Mouse (Mus musculus): Measurements from ENCODE around the gene Rexo5. TPM values are rescaled to one million over a fixed set of nuclear protein-coding genes. Genes with fewer than 3 reads are reported as not detected.

Gene Rexo5
- polyA plus RNA-seq (2016; fragmentation: Nextera tagmentation; extraction: Ambion mirVana): 28.3 and 33.0 TPM in 2 replicates

GRCm38 (mm10) chr7:119793586-119794250, at the start of gene Rexo5, which contains the start of gene Eri2:
Gene Rexo5 (plus strand): TSS chr7:119794006.
Gene Eri2 (minus strand): TSS chr7:119794058.
- Histone ChIP-seq H3K9ac (peak within 1 kb of the TSS; percentile 75), H3K4me2 (replicated peaks) (peak within 1 kb of the TSS; percentile 77), H3K27ac (peak within 1 kb of the TSS; percentile 70), H3K9me3 (no peaks in the 10 kb centered on the region), H3K27me3 (no peaks in the 10 kb centered on the region), H3K36me3 (peaks cover 9% of the 10 kb centered on the region), H3K4me3 (peak within 1 kb of the TSS; percentile 64), H3K4me1 (0 out of 2 replicates have a peak, but pooled peaks cover 3% of the 10 kb centered on the region)
- peak; percentile 99 for ATAC-seq (ENCODE audit: insufficient number of reproducible peaks, insufficient read depth, low FRiP score, low TSS enrichment)
- under 1% methylated on average over 53 of the region's 53 CpGs for WGBS

DNA sequence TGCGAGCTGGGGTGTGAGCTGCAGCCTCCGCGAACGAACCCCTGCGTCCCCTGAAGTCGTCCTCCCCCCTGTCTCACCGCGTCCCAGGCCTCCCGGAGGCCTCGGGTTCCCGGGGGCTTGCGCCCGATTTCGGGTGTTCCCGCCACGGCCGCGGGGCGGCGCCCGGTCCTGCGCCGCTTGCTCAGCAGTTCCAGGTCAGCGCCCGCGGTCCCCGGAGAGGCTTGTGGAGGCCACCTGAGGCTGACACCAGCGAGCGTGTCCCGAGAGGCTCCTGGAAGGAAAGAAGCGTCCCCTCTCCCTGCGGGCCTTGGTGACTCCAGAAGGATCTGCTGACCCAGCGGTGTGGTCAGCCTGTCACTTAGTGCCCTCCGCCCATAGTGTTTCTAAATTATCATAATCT, 49.5 kb upstream of the Rexo5 start:
- no peaks in the 10 kb centered on the region for H3K36me3 ChIP-seq
- H3K4me3 ChIP-seq: 0 out of 2 replicates have a peak overlapping the region, but pooled peaks have one; percentile 7
- no peaks in the 10 kb centered on the region for H3K4me1 ChIP-seq
- H3K4me2 ChIP-seq (replicated peaks): peak overlapping the region; percentile 31
- H3K9me3 ChIP-seq: no peaks in the 10 kb centered on the region
- H3K27ac ChIP-seq: no peak overlapping the region
- H3K27me3 ChIP-seq: 0 out of 2 replicates have a peak, but pooled peaks cover 2% of the 10 kb centered on the region
- no peak overlapping the region for H3K9ac ChIP-seq
- no peak for ATAC-seq (ENCODE audit: insufficient number of reproducible peaks, insufficient read depth, low FRiP score, low TSS enrichment)
- 7% methylated on average over 34 of the region's 34 CpGs for WGBS

DNA sequence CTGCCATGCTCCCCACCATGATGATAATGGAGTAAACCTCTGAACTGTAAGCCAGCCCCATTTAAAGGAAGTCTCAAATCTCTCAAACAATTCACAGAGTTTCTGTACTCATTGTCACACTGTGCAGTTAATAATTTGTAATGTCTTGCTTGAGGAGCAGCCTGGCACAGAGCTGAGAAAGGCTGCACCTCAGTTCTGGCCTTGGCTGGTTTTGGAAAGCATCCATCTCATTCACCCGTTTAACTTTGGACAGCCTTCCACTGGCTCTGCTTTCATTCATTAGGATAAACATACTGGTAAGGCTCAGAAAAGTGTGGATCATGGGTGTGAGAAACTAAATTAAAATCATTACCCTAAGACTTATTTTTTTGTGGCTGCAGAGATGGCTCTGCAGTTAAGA, 47.9 kb upstream of the Rexo5 start:
- H3K27ac ChIP-seq: no peak overlapping the region
- no peak for ATAC-seq (ENCODE audit: insufficient number of reproducible peaks, insufficient read depth, low FRiP score, low TSS enrichment)
- 0 out of 2 replicates have a peak, but pooled peaks cover 2% of the 10 kb centered on the region for H3K27me3 ChIP-seq
- no peaks in the 10 kb centered on the region for H3K36me3 ChIP-seq
- H3K4me1 ChIP-seq: no peaks in the 10 kb centered on the region
- no peaks in the 10 kb centered on the region for H3K9me3 ChIP-seq
- no peak overlapping the region for H3K9ac ChIP-seq
- no peak overlapping the region for H3K4me2 ChIP-seq (replicated peaks)
- no peak overlapping the region for H3K4me3 ChIP-seq
- 84% methylated on average over 1 of the region's 1 CpGs for WGBS

GRCm38 (mm10) chr7:119748761-119749160, 45.0 kb upstream of the Rexo5 start:
- no peak for ATAC-seq (ENCODE audit: insufficient number of reproducible peaks, insufficient read depth, low FRiP score, low TSS enrichment)
- no peaks in the 10 kb centered on the region for H3K36me3 ChIP-seq
- 75% methylated on average over 1 of the region's 2 CpGs for WGBS

DNA sequence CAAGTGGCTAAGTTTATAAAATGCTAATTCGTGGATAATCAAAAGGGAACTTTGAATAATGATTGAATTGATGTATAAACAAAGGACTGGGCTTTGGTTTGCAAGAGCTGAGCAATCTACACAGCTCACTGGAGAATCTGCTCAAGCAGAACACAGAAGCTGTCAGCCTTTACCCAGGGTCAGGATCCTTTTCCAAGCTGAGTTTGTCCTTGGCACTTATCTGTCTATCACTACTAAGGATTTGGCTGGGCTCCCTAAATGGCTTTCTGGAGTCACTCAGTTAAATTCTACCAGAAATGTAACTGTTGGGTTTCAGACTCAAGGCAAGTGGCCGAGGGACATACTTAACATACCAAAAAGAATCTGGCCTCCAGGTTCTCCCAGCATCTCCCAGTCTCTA, 43.9 kb upstream of the Rexo5 start:
- Histone ChIP-seq H3K4me3 (no peak overlapping the region), H3K4me2 (replicated peaks) (no peak overlapping the region), H3K27me3 (no peaks in the 10 kb centered on the region), H3K9me3 (no peaks in the 10 kb centered on the region), H3K36me3 (no peaks in the 10 kb centered on the region), H3K27ac (no peak overlapping the region), H3K9ac (no peak overlapping the region), H3K4me1 (no peaks in the 10 kb centered on the region)
- WGBS: 58% methylated on average over 2 of the region's 2 CpGs
- no peak for ATAC-seq (ENCODE audit: insufficient number of reproducible peaks, insufficient read depth, low FRiP score, low TSS enrichment)

More at GRCm38 (mm10) chr7:119748761-119749160, 45.0 kb upstream of the Rexo5 start:
- Histone ChIP-seq H3K9me3 (no peaks in the 10 kb centered on the region), H3K9ac (no peak overlapping the region), H3K4me2 (replicated peaks) (no peak overlapping the region), H3K27me3 (0 out of 2 replicates have a peak, but pooled peaks cover 2% of the 10 kb centered on the region), H3K4me3 (no peak overlapping the region), H3K27ac (no peak overlapping the region), H3K4me1 (no peaks in the 10 kb centered on the region)

- H3K4me1 ChIP-seq: no peaks in the 10 kb centered on the region
Measured at GRCm38 (mm10) chr7:119753696-119754095, 40.1 kb upstream of the Rexo5 start.

DNA sequence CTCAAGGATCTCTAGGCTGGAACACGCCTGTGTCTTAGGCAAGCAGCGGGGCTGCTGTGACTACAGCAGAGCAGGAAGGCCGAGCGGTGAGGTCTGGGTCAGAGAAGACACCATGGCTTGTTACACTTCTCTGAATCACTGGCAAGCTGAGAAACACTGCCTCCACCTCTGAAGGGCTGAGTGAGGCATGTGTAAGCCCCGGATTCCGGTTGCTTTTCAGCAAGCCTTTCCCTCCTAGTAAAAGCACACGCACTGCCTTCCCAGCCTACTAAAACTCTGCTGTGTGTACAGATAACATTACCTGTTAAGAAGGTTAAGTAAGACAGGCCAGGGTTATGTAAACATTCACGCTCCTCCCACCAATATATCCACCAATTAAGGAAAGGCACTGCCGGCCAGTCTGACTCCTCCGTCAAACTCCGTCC, 33.3 kb upstream of the Rexo5 start, which contains the start of gene Acsm3:
Acsm3 (plus strand) TSS at position 397 of the 425 bp plus-strand sequence.
- Histone ChIP-seq H3K27ac (no peak within 1 kb of the TSS), H3K27me3 (no peaks in the 10 kb centered on the region), H3K4me1 (no peaks in the 10 kb centered on the region), H3K4me3 (no peak within 1 kb of the TSS), H3K4me2 (replicated peaks) (no peak within 1 kb of the TSS), H3K9me3 (no peaks in the 10 kb centered on the region), H3K9ac (no peak within 1 kb of the TSS), H3K36me3 (no peaks in the 10 kb centered on the region)
- WGBS: 69% methylated on average over 11 of the region's 11 CpGs
- no peak for ATAC-seq (ENCODE audit: insufficient number of reproducible peaks, insufficient read depth, low FRiP score, low TSS enrichment)

More at GRCm38 (mm10) chr7:119753696-119754095, 40.1 kb upstream of the Rexo5 start:
- Histone ChIP-seq H3K27ac (no peak overlapping the region), H3K36me3 (no peaks in the 10 kb centered on the region), H3K4me3 (no peak overlapping the region), H3K9ac (no peak overlapping the region), H3K27me3 (no peaks in the 10 kb centered on the region), H3K9me3 (no peaks in the 10 kb centered on the region), H3K4me2 (replicated peaks) (no peak overlapping the region)
- 83% methylated on average over 1 of the region's 1 CpGs for WGBS
- ATAC-seq (ENCODE audit: insufficient number of reproducible peaks, insufficient read depth, low FRiP score, low TSS enrichment): no peak

- WGBS: 63% methylated on average over 4 of the region's 4 CpGs
- no peaks in the 10 kb centered on the region for H3K4me1 ChIP-seq
- H3K4me2 ChIP-seq (replicated peaks): no peak overlapping the region
- H3K27ac ChIP-seq: no peak overlapping the region
- no peak overlapping the region for H3K9ac ChIP-seq
- no peaks in the 10 kb centered on the region for H3K9me3 ChIP-seq
- ATAC-seq (ENCODE audit: insufficient number of reproducible peaks, insufficient read depth, low FRiP score, low TSS enrichment): no peak
- no peak overlapping the region for H3K4me3 ChIP-seq
- no peaks in the 10 kb centered on the region for H3K27me3 ChIP-seq
- H3K36me3 ChIP-seq: no peaks in the 10 kb centered on the region
Measured at GRCm38 (mm10) chr7:119762166-119762697, 31.6 kb upstream of the Rexo5 start.

DNA sequence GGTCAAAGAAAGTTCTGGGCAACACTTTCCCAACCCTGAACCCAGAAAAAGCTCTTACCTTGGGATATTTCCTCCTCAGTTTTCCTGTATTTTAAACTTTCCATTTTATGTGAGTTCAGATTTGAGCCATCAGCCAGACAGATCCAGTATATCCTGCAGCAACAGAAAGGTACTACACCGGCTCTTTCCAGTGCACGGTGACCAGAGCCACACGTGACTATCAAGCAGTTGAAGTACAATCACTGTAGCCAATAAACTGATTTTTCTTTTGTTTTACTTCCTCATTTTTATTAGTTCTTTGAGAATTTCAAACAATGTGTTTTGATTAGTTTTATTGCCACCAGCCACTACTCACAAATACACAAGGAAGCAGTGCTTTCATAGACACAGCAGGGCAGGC, 29.4 kb upstream of the Rexo5 start:
- Histone ChIP-seq H3K27ac (no peak overlapping the region), H3K9ac (no peak overlapping the region), H3K27me3 (no peaks in the 10 kb centered on the region), H3K4me3 (no peak overlapping the region), H3K4me1 (no peaks in the 10 kb centered on the region), H3K9me3 (no peaks in the 10 kb centered on the region), H3K4me2 (replicated peaks) (no peak overlapping the region), H3K36me3 (no peaks in the 10 kb centered on the region)
- 92% methylated on average over 3 of the region's 3 CpGs for WGBS
- no peak for ATAC-seq (ENCODE audit: insufficient number of reproducible peaks, insufficient read depth, low FRiP score, low TSS enrichment)

DNA sequence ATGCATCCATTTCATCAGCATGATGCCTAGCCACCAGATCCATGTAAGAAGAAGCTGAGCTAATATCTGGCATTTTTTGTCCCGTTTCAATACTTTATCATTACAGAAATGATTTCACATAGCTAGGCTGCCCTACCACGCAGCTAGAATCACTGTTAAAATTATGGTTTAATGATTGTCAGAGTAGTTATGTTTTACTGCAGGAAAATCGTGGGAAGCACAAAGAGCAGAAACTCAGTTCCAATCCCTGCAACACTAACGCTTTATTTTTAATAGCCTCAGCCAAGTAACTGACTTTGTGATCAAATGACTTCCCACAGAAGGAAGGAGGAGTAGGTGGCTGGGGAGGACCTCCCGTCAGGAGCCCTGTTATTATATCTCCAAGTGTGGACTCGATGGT, 26.8 kb upstream of the Rexo5 start:
- Histone ChIP-seq H3K27me3 (no peaks in the 10 kb centered on the region), H3K4me1 (no peaks in the 10 kb centered on the region), H3K4me3 (no peak overlapping the region), H3K4me2 (replicated peaks) (no peak overlapping the region), H3K36me3 (no peaks in the 10 kb centered on the region), H3K9me3 (no peaks in the 10 kb centered on the region), H3K9ac (no peak overlapping the region), H3K27ac (no peak overlapping the region)
- WGBS: 84% methylated on average over 6 of the region's 6 CpGs
- no peak for ATAC-seq (ENCODE audit: insufficient number of reproducible peaks, insufficient read depth, low FRiP score, low TSS enrichment)

GRCm38 (mm10) chr7:119769895-119770294, 23.9 kb upstream of the Rexo5 start:
- Histone ChIP-seq H3K4me1 (no peaks in the 10 kb centered on the region), H3K4me3 (no peak overlapping the region), H3K27ac (no peak overlapping the region), H3K36me3 (no peaks in the 10 kb centered on the region), H3K4me2 (replicated peaks) (no peak overlapping the region), H3K9me3 (no peaks in the 10 kb centered on the region), H3K9ac (no peak overlapping the region), H3K27me3 (no peaks in the 10 kb centered on the region)
- no peak for ATAC-seq (ENCODE audit: insufficient number of reproducible peaks, insufficient read depth, low FRiP score, low TSS enrichment)
- 92% methylated on average over 8 of the region's 8 CpGs for WGBS

- Histone ChIP-seq H3K9me3 (no peaks in the 10 kb centered on the region), H3K4me1 (no peaks in the 10 kb centered on the region), H3K36me3 (peaks cover 40% of the 10 kb centered on the region), H3K27me3 (no peaks in the 10 kb centered on the region), H3K4me3 (no peak overlapping the region), H3K27ac (no peak overlapping the region), H3K9ac (no peak overlapping the region), H3K4me2 (replicated peaks) (no peak overlapping the region)
- 94% methylated on average over 2 of the region's 2 CpGs for WGBS
- ATAC-seq (ENCODE audit: insufficient number of reproducible peaks, insufficient read depth, low FRiP score, low TSS enrichment): no peak
Measured at GRCm38 (mm10) chr7:119783453-119783852, 10.4 kb upstream of the Rexo5 start.
